Mouse (Mus musculus): ENCODE measurements around the gene Snrnp35. TPM values are rescaled to one million over a fixed set of nuclear protein-coding genes. Genes with fewer than 3 reads are reported as not detected.

Snrnp35 gene
- polyA plus RNA-seq, 1 experiment from 2014 or later: 19.2 TPM

GRCm38 (mm10) chr5:124467766-124468165 is 15.2 kb upstream of the Snrnp35 start:
- H3K4me2 ChIP-seq: no peak overlapping the region
- H3K9ac ChIP-seq: no peak overlapping the region
- no peaks in the 10 kb centered on the region for H3K9me3 ChIP-seq (replicated peaks)
- H3K4me1 ChIP-seq (replicated peaks): no peaks in the 10 kb centered on the region
- ATAC-seq (replicated peaks; ENCODE audit: insufficient number of reproducible peaks, insufficient read depth, low FRiP score, low read depth): no peak
- no peaks in the 10 kb centered on the region for H3K27me3 ChIP-seq
- no peak overlapping the region for H3K4me3 ChIP-seq
- 89% methylated on average over 1 of the region's 1 CpGs for whole genome bisulfite sequencing
- peaks cover 29% of the 10 kb centered on the region for H3K36me3 ChIP-seq
- no peak overlapping the region for H3K27ac ChIP-seq

GRCm38 (mm10) chr5:124468365-124468764 is 14.6 kb upstream of the Snrnp35 start:
- no peak overlapping the region for H3K4me2 ChIP-seq
- no peaks in the 10 kb centered on the region for H3K27me3 ChIP-seq
- 89% methylated on average over 7 of the region's 7 CpGs for WGBS
- H3K9ac ChIP-seq: no peak overlapping the region
- H3K27ac ChIP-seq: no peak overlapping the region
- no peaks in the 10 kb centered on the region for H3K9me3 ChIP-seq (replicated peaks)
- peaks cover 23% of the 10 kb centered on the region for H3K36me3 ChIP-seq
- no peak for ATAC-seq (replicated peaks; ENCODE audit: insufficient number of reproducible peaks, insufficient read depth, low FRiP score, low read depth)
- no peak overlapping the region for H3K4me3 ChIP-seq
- H3K4me1 ChIP-seq (replicated peaks): no peaks in the 10 kb centered on the region

- 91% methylated on average over 6 of the region's 6 CpGs for WGBS
- Histone ChIP-seq H3K36me3 (peaks cover 21% of the 10 kb centered on the region), H3K27me3 (no peaks in the 10 kb centered on the region), H3K4me3 (no peak overlapping the region), H3K9me3 (replicated peaks) (no peaks in the 10 kb centered on the region), H3K27ac (no peak overlapping the region), H3K9ac (no peak overlapping the region), H3K4me1 (replicated peaks) (no peaks in the 10 kb centered on the region), H3K4me2 (no peak overlapping the region)
- ATAC-seq (replicated peaks; ENCODE audit: insufficient number of reproducible peaks, insufficient read depth, low FRiP score, low read depth): no peak
These were observed 13.4 kb upstream of the Snrnp35 start for GRCm38 (mm10) chr5:124469486-124469885.

GRCm38 (mm10) chr5:124470591-124471171 is 12.3 kb upstream of the Snrnp35 start:
- peaks cover 21% of the 10 kb centered on the region for H3K36me3 ChIP-seq
- H3K4me3 ChIP-seq: no peak overlapping the region
- WGBS: 76% methylated on average over 6 of the region's 6 CpGs
- no peak overlapping the region for H3K27ac ChIP-seq
- no peaks in the 10 kb centered on the region for H3K27me3 ChIP-seq
- no peak for ATAC-seq (replicated peaks; ENCODE audit: insufficient number of reproducible peaks, insufficient read depth, low FRiP score, low read depth)
- H3K9ac ChIP-seq: no peak overlapping the region
- H3K9me3 ChIP-seq (replicated peaks): no peaks in the 10 kb centered on the region
- H3K4me2 ChIP-seq: no peak overlapping the region
- peaks cover 4% of the 10 kb centered on the region; the same call in 1 of the 2 replicates for H3K4me1 ChIP-seq (replicated peaks)

GRCm38 (mm10) chr5:124478873-124479204 is 4.1 kb upstream of the Snrnp35 start:
- WGBS: 73% methylated on average over 1 of the region's 1 CpGs
- Histone ChIP-seq H3K4me1 (replicated peaks) (peaks cover 13% of the 10 kb centered on the region), H3K9ac (no peak overlapping the region), H3K36me3 (no peaks in the 10 kb centered on the region), H3K4me2 (peak overlapping the region; percentile 84), H3K27me3 (no peaks in the 10 kb centered on the region), H3K4me3 (no peak overlapping the region), H3K9me3 (replicated peaks) (no peaks in the 10 kb centered on the region), H3K27ac (peak overlapping the region; percentile 78)
- ATAC-seq (replicated peaks; ENCODE audit: insufficient number of reproducible peaks, insufficient read depth, low FRiP score, low read depth): no peak

- no peak overlapping the region for H3K9ac ChIP-seq
- no peak for ATAC-seq (replicated peaks; ENCODE audit: insufficient number of reproducible peaks, insufficient read depth, low FRiP score, low read depth)
- no peaks in the 10 kb centered on the region for H3K36me3 ChIP-seq
- no peaks in the 10 kb centered on the region for H3K27me3 ChIP-seq
- no peak overlapping the region for H3K4me3 ChIP-seq
- H3K9me3 ChIP-seq (replicated peaks): no peaks in the 10 kb centered on the region
- peak overlapping the region; percentile 10; the same call in 1 of the 2 replicates for H3K27ac ChIP-seq
- WGBS: 49% methylated on average over 4 of the region's 4 CpGs
- no peak overlapping the region for H3K4me2 ChIP-seq
- peaks cover 24% of the 10 kb centered on the region for H3K4me1 ChIP-seq (replicated peaks)
These were observed 2.8 kb upstream of the Snrnp35 start for GRCm38 (mm10) chr5:124480119-124480518.

- 89% methylated on average over 4 of the region's 4 CpGs for WGBS
- no peak overlapping the region for H3K9ac ChIP-seq
- no peaks in the 10 kb centered on the region for H3K27me3 ChIP-seq
- H3K27ac ChIP-seq: no peak overlapping the region
- H3K4me3 ChIP-seq: no peak overlapping the region
- no peak for ATAC-seq (replicated peaks; ENCODE audit: insufficient number of reproducible peaks, insufficient read depth, low FRiP score, low read depth)
- peaks cover 20% of the 10 kb centered on the region for H3K4me1 ChIP-seq (replicated peaks)
- no peaks in the 10 kb centered on the region for H3K9me3 ChIP-seq (replicated peaks)
- H3K36me3 ChIP-seq: no peaks in the 10 kb centered on the region
- H3K4me2 ChIP-seq: no peak overlapping the region
These were observed 1.2 kb upstream of the Snrnp35 start for GRCm38 (mm10) chr5:124481714-124482113.

GRCm38 (mm10) chr5:124482436-124482965 is 433 bp upstream of the Snrnp35 start:
- Histone ChIP-seq H3K27me3 (no peaks in the 10 kb centered on the region), H3K9me3 (replicated peaks) (no peaks in the 10 kb centered on the region), H3K4me2 (peak overlapping the region; percentile 67), H3K27ac (peak overlapping the region; percentile 98), H3K4me1 (replicated peaks) (peaks cover 20% of the 10 kb centered on the region), H3K9ac (peak overlapping the region; percentile 62), H3K4me3 (peak overlapping the region; percentile 66), H3K36me3 (no peaks in the 10 kb centered on the region)
- no peak for ATAC-seq (replicated peaks; ENCODE audit: insufficient number of reproducible peaks, insufficient read depth, low FRiP score, low read depth)
- 3% methylated on average over 13 of the region's 13 CpGs for WGBS

- Histone ChIP-seq H3K27ac (peak overlapping the region; percentile 98), H3K4me2 (peak overlapping the region; percentile 67), H3K4me3 (peak overlapping the region; percentile 66), H3K36me3 (no peaks in the 10 kb centered on the region), H3K9me3 (replicated peaks) (no peaks in the 10 kb centered on the region), H3K27me3 (no peaks in the 10 kb centered on the region), H3K4me1 (replicated peaks) (peaks cover 13% of the 10 kb centered on the region), H3K9ac (peak overlapping the region; percentile 62)
- ATAC-seq (replicated peaks; ENCODE audit: insufficient number of reproducible peaks, insufficient read depth, low FRiP score, low read depth): 0 out of 2 replicates have a peak, but pooled peaks have one; percentile 16
- 8% methylated on average over 15 of the region's 15 CpGs for WGBS
These were observed 892 bp downstream of the Snrnp35 start for GRCm38 (mm10) chr5:124483655-124484396.

- ATAC-seq (replicated peaks; ENCODE audit: insufficient number of reproducible peaks, insufficient read depth, low FRiP score, low read depth): no peak
- peaks cover 10% of the 10 kb centered on the region for H3K36me3 ChIP-seq
- no peaks in the 10 kb centered on the region for H3K27me3 ChIP-seq
- no peak overlapping the region for H3K4me3 ChIP-seq
- H3K4me2 ChIP-seq: no peak overlapping the region
- no peaks in the 10 kb centered on the region for H3K9me3 ChIP-seq (replicated peaks)
- no peak overlapping the region for H3K27ac ChIP-seq
- WGBS: 90% methylated on average over 5 of the region's 5 CpGs
- peaks cover 12% of the 10 kb centered on the region for H3K4me1 ChIP-seq (replicated peaks)
- no peak overlapping the region for H3K9ac ChIP-seq
These were observed 2.7 kb downstream of the Snrnp35 start for GRCm38 (mm10) chr5:124485654-124486053.

GRCm38 (mm10) chr5:124488885-124489284 is 6.0 kb downstream of the Snrnp35 start:
- no peak for ATAC-seq (replicated peaks; ENCODE audit: insufficient number of reproducible peaks, insufficient read depth, low FRiP score, low read depth)
- H3K4me2 ChIP-seq: no peak overlapping the region
- H3K4me1 ChIP-seq (replicated peaks): peaks cover 11% of the 10 kb centered on the region
- WGBS: 86% methylated on average over 3 of the region's 3 CpGs
- H3K27ac ChIP-seq: no peak overlapping the region
- H3K9me3 ChIP-seq (replicated peaks): no peaks in the 10 kb centered on the region
- H3K4me3 ChIP-seq: no peak overlapping the region
- no peak overlapping the region for H3K9ac ChIP-seq
- H3K36me3 ChIP-seq: peaks cover 34% of the 10 kb centered on the region
- H3K27me3 ChIP-seq: no peaks in the 10 kb centered on the region
